Mouse (Mus musculus) hindlimb bud, embryonic 11.5 days (tissue): ENCODE measurements at regions not wholly inside any gene's neighbourhood (a gene's known extent, or its start where the extent isn't known, plus 50 kb on each side); places are given as distances from the start of the nearest gene placed in this dataset.

ENCODE experiments used
- DNase-seq: peaks from one replicate; pipeline ENCODE4 v3.0.0-alpha.2; 2012; ENCODE audit warnings: low read depth, low spot score; ENCODE audit errors: extremely low spot score

- DNase-seq, result no peak
Observed at GRCm38 (mm10) chr3:43339101-43339500, 1596.7 kb downstream of the D3Ertd751e start.

GRCm38 (mm10) chr3:43342928-43343327, 1600.5 kb downstream of the D3Ertd751e start:
- no peak for DNase-seq

GRCm38 (mm10) chr3:43352829-43353228, 1610.4 kb downstream of the D3Ertd751e start:
- DNase-seq, result peak; percentile 24

GRCm38 (mm10) chr3:43358511-43358910, 1616.1 kb downstream of the D3Ertd751e start:
- no peak for DNase-seq

- DNase-seq, result no peak
Observed at GRCm38 (mm10) chr3:43399893-43400292, 1657.5 kb downstream of the D3Ertd751e start.

- no peak for DNase-seq
Observed at GRCm38 (mm10) chr3:43424886-43425285, 1682.5 kb downstream of the D3Ertd751e start.

GRCm38 (mm10) chr3:43426672-43427071, 1684.3 kb downstream of the D3Ertd751e start:
- DNase-seq, result no peak

GRCm38 (mm10) chr3:43461541-43462109, 1719.2 kb downstream of the D3Ertd751e start:
- DNase-seq, result no peak
